Mouse (Mus musculus): Measurements from ENCODE around the gene Rbm20. TPM values are rescaled to one million over a fixed set of nuclear protein-coding genes. Genes with fewer than 3 reads are reported as not detected.

The Rbm20 gene
- total RNA-seq, 2 experiments from 2014 or later = 2.1 to 3.0 TPM

DNA sequence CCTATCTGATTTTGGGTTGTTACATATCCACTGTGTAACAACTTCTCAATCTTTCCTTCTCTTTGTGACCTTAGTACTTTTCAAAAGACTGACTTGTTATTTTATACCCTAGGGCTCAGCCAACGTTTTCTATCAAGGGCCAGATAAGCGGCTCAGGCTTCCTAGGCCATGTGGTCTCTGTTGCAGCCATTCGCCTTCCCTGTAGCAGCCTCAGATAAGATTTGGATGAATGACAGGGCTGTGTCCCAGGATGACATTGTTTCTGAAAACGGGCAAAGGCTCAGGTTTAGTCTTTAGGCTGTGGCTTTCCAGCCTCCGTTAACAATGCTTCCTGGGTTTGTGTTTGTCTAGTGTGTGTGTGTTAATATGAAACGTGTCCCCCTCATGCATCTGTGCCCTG, 36.3 kb downstream of the Rbm20 start:
- DNase-seq (ENCODE audit: low spot score in 2 of 2) = no peak

DNA sequence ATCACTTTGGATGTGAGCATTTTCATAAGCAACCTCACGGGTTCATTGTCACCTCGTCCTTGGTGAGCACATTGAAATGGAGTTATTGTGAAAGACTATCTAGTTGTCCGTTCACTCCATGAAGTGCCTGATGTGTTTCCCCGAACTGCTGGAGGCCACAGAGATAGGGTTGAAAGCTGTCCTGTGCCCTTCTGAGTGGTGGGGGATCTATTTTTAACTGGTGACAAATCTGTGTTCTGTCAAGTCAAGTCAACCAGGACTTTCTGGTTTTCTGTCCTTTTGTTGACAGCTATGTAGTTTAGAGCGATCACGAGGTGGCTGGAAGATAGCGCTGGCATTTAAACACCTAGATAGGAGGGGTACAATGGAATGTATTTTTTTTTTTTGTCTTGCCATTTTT, 39.4 kb downstream of the Rbm20 start:
- DNase-seq (ENCODE audit: low spot score in 2 of 2) = no peak

DNA sequence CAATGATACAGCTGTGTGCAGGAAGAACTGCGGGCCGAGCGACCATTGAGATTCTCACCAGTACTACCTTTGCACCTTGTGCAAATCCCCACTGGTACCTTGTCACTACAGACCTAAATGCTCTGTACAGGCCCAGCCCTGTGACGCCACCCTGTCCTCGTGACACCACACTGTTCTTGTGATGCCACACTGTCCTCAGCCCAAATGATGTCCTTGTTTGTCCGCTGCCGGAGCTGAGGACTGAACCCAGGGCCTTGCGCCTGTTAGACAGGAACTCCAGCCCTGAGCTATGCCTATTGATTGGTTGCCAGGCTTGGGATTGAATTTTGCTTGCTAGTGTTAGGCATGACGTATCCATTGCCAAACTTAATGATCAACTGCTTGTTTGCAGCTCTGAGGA, 40.3 kb downstream of the Rbm20 start:
- no peak for DNase-seq (ENCODE audit: low spot score in 2 of 2)

DNA sequence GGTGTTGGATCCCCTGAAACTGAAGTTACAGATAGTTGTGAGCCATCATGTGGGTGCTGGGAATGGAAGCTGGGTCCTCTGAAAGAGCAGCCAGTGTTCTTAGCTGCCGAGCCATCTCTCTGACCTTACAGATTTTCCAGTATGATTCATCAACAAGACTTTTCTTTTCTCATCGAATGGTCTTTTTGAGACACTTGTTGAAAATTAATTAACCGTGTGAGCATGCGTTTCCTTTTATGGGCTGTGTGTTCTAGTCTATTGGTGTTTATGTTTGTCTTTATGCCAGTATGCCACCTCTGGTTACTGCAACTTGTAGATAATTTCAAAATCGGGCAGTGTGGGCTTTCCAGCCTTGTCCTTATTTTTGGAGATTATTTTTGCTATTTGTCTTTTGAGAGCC, 45.1 kb downstream of the Rbm20 start:
- DNase-seq (ENCODE audit: low spot score in 2 of 2) = no peak

DNA sequence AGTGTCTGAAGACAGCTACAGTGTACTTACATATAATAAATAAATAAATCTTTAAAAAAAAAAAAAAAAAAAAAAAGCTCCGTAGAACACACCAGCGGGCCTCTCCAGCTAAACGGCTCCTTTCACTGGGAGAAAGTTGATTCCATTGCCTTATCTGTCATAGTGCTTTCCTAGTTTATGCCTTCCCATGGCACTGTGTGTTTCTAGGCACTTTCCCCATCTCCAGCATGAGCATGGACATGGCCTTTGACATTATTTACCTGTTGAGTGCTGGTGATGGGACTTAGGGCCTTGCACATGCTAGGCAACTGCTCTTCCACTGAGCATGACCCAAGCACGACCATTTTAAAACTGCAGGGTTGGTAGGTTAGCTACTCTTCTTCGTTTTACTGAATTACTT, 46.9 kb downstream of the Rbm20 start:
- no peak for DNase-seq (ENCODE audit: low spot score in 2 of 2)

DNA sequence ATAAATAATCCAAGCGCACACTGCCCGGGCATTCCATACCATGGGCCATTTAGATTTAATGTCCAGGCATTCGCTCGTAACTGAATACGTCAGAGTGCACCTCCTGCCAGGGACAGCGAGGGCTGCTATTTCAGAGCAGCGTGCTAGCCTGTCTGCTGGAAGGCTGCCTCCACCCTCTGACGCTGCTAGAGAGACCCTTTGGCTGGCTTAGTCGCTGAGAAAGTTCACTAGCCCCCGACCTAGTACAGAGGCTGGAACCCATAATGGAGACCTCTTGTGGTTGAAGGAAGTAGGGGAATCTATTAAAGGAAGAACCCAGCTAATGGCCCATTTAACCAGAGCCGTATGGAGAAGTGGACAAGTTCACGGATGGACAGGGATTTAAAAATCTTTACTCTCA, 49.2 kb downstream of the Rbm20 start:
- DNase-seq (ENCODE audit: low spot score in 2 of 2) = no peak

DNA sequence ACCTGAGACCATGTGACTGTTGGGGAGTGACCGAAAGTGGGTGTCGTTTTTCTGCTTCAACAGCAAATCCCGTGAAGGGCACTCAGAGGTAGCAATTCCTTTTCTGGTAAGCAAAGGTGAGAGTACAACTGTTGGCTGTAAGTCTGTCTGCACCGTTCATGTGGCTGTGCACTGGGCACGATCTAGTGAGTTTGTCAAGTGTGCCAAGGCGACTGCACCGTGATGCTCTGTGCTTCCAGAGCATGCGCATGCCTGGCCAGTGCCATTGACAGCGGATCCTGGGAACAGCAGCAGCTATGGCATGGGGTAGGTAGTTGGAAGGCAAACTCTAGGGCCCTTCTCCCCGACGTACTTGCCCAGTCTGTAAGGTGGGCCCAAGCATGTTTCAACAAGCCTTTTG, 49.6 kb downstream of the Rbm20 start:
- DNase-seq (ENCODE audit: low spot score in 2 of 2) = no peak

DNA sequence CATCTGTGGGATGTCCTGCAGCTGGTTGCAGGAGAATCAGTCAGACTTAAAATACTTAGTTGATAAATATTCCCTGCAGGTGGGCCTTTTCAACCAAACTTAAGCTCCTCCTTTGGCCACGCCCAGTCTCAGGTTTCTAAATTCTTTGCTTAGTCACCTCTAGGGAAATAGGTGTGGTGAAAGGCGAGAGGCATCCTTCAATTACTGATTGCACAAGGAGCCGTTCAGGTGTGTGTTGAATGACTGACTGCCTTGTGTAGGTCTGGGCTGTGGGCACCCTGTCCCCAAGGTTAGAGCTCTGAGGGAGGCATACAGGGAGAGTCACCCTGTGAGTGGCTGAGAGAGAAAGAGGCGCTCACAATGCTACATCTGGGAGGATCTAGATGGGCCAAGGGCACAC, 50.2 kb downstream of the Rbm20 start:
- no peak for DNase-seq (ENCODE audit: low spot score in 2 of 2)

DNA sequence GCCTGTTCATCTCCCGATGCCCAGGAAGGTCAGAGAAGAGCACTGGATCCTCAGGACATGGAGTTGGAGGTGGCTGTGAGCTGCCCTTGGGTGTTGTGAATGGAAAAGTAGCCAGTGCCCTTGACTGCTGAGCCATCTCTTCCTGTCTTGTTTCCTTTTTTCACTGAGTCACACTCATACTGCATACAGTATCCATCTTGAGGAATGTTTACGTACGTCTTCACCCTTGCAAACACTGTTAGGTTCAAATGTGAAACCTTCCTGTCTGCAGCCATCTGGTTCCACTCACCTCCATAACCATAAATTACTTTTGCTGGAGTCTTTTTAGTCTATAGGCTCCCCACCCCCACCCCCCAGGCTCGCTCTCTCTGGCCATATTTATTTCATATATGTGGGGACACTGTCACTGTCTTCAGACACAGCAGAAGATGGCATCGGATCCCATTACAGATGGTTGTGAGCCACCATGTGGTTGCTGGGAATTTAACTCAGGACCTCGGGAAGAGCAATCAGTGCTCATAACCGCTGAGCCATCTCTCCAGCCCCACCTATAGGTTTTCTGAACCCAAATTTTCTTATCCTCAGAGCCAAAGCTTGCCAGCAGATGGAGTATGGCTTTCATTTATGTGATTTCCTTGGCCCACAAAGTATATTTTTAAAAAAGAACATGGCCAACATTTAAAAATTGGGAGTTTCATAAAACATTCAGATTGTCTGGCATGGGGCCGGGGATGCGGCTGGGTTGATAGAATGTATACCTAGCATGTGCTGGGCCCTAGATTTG, 51.0 kb downstream of the Rbm20 start:
- DNase-seq (ENCODE audit: low spot score in 2 of 2) = no peak

DNA sequence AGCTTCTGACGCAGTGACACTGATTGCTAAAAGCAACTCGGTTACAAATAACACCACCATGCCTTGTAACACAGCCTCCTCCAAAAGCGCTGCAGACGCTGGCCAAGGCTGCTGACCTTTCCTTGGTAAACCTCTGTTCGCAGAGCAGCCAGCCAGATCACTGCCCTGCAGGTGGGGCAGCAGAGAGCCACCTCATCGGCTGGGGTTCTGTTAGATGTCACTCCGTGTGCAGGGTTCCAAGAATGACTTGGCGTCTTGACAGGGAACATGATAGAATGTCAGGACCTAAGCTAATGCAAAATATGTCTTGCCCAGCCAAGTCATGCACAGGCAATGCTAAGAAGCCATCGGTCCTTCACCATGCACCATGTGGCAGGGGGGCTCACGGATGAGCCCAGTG, 52.8 kb downstream of the Rbm20 start:
- DNase-seq (ENCODE audit: low spot score in 2 of 2) = no peak

DNA sequence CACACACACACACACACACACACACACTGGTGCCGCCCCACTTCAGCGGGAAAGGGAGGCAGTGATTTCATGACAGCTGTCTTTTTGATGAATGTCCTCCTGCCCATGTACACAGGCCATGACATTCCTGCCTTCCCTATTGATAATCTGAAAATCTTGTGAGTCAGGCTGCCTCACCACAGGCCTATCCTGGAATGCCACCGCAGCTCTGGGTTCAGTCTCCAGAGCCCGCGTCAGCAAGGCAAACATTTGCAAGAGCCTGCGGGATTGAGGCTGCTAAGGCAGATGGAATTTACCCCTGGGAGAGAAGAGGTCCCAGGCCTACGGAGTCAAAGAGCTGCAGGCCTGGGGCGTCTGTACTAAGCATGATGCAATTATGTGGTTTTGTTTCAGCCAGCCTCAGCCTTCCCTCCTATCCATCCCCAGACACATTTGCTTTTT, 54.7 kb downstream of the Rbm20 start:
- no peak for DNase-seq (ENCODE audit: low spot score in 2 of 2)

DNA sequence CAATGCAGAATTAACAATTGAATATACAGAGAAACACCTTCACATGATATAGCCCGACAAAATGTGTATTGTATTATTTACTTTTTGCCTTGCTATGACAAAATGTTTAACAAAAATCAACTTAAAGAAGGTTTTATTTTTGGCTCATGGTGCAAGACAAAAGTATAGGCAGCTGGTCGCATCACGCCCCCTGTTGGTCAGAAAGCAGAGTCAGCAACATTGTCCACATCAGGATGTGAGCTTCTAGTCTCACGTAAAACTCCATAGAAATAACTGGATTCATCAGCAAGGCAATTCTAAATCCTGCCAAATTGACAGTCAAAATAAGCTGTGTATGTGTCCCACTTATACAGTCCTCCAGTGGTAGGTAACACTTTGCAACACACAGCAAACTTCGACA, 57.7 kb downstream of the Rbm20 start:
- no peak for DNase-seq (ENCODE audit: low spot score in 2 of 2)

DNA sequence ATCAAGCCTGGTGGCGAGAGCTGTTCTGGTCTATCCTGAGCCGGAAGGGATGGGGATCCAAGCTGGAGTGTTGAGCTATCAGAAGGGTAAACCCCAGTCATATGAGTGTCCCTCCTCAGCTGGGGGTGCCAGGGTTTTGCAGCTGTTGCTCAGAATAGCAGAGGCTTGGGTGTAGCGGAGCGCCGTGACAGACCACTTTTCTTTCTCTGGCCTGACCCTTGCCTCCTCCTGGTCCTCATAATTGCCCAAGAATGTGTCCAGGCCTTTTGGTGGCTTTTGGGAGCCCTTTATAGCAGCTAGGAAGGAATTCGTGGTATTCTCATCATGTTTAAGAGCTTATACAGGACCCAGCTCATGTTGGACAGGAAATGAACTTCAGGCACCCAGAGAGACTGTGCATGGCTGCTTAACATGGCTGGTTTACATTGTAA, 61.6 kb downstream of the Rbm20 start:
- no peak for DNase-seq (ENCODE audit: low spot score in 2 of 2)

DNA sequence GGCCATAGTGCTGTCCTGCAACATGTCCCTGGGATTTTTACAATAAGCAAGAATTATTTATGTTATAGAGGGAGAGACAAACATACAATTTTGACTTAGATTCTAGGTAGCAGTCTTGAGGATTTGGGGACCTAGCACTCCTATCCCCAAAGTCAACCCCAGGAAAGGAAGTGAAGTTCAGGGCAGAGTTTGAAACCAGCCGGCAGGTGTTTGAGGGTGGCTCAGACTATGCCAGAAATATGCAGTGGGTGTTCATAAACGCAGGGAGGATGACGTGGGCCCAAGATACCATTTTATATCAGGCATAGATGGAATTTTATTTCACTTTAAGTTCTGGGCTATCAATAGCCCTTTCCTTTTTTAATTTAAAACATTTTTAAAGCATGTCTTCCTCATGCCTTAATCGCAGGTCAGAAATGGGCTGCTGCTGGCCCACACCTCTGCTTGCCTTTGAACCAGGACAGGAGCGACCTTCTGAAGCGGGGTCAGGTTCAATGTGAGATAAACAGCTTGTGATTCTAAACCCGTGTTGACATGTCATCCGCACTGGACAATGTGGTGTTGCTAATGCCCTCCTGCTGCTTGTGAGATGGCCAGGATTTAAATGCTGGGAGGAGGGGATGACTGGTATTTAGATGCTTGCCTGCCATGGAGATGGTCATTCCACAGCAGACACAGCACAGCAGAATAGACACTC, 62.6 kb downstream of the Rbm20 start:
- no peak for DNase-seq (ENCODE audit: low spot score in 2 of 2)

DNA sequence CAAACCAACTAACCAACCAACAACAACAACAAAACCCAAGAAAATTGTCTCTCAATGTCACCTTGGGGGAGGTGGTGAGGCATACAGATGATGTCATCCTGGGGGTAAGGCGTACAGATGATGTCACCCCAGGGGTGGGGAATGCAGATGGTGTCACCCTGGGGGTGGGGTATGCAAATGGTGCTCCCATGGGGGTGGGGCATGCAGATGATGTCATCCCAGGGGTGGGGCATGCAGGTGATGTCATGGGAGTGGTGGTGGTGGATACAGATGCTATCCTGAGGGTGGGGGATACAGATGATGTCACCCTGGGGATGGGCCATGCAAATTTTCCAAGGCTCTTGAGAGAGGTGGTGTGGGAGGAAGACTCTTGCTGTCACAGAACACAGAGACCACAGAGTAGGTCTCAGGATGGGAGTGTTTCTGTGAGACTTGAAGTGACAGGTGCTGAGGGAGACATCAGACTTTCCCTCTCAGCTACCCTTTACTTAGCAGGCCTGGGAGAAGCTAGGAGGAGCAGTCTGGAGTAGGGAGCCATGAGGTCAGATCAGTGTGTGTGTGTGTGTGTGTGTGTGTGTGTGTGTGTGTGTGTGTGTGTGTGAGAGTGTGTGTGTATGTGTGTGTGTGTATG, 63.8 kb downstream of the Rbm20 start:
- DNase-seq (ENCODE audit: low spot score in 2 of 2) = no peak

DNA sequence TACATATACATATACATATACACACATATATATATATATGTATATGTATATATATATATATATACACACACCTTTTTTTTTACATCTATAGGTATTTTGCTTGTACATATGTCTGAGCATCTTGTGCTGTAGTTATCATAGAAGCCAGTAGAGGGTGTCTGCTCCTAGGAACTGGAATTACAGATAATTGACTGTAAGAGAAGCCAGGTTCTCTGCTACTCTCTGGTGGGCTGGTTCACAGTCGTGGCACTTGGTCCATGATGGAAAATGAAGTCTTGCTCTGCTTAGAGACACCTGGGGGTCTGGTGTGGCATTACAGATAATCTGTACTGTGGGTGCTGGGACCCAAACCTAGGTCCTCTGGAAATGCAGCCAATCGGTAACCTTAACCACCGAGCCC, 64.8 kb downstream of the Rbm20 start:
- DNase-seq (ENCODE audit: low spot score in 2 of 2) = no peak

DNA sequence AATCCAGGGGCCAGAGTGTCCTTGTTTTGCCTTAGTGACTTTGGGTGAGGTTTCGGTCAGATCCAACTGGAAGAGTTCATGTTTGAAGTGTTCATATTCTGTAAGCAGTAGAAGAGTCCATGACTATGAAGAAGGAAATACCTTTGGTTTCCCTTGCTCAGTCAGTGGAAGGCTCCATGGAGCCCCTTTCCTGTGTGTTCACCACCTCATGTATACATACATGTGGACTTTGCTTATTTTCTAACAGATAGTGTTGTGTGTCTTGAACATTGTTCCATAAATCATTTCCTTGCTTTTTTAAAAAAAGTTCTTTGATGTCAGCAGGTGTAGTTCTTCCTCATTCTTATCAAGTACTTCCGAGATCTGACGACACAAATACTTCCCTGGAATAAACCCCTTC, 68.2 kb downstream of the Rbm20 start:
- no peak for DNase-seq (ENCODE audit: low spot score in 2 of 2)

DNA sequence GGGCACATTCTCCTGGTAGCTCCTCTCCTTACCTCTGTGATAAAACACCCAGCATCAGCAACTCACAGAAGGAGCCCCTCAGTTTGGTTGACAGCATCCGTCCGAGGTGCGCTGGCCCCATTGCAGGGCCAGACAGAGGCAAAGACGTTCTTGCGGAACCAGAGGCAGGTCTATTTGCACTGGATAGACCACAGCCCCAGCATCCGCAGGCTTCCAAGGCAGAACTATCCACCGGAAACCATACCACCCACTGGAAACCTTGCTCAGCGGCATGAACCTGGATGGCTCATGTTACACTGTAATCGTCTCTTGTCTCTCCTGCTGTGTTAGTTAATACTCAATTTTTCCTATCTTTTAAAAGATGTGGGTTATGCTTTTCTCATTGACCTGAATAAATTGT, 69.0 kb downstream of the Rbm20 start:
- DNase-seq (ENCODE audit: low spot score in 2 of 2) = no peak

DNA sequence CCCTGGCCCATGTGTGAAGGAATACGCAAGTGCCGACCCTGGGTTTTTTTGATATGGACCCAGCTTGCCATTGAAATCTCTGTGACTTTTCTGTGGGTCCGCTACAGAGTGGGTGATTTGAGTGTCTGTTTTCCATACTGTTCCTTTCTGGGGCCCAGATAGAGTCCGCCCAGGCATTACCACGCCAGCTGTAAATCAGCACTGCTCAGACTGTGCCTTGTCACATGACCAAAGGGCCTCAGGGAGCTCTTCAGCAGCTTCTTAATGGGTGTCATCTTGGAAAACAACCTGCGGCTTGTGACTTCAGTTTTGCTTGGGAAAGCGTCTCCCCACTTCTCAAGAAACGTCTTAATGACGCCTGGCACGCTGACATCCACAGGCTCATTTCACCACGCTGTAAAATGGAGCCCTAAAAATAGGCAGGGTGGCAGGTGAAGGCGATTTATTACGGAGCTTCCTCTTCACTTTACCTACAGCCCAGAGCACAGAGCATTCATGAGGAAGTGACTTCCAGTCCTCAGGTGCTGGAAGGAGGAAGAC, 71.2 kb downstream of the Rbm20 start:
- DNase-seq (ENCODE audit: low spot score in 2 of 2) = no peak

DNA sequence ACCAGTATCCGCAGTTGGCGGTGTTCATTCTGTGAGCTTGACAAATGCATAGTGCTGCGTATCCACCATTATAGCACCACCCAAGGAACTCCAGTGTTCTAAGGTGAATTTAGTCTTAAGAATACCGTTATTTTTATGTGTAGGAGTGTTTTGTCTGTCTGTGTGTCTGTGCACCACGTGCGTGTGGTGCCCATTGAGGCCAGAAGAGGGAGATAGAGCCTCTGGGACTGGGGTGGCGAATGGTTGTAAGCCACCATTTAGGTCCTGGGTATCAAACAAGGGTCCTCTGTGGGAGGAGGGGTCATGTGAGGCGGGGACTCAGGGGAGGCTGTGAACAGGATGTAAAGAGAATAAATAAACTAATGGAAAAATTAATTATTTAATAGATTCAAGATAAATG, 72.2 kb downstream of the Rbm20 start:
- no peak for DNase-seq (ENCODE audit: low spot score in 2 of 2)

DNA sequence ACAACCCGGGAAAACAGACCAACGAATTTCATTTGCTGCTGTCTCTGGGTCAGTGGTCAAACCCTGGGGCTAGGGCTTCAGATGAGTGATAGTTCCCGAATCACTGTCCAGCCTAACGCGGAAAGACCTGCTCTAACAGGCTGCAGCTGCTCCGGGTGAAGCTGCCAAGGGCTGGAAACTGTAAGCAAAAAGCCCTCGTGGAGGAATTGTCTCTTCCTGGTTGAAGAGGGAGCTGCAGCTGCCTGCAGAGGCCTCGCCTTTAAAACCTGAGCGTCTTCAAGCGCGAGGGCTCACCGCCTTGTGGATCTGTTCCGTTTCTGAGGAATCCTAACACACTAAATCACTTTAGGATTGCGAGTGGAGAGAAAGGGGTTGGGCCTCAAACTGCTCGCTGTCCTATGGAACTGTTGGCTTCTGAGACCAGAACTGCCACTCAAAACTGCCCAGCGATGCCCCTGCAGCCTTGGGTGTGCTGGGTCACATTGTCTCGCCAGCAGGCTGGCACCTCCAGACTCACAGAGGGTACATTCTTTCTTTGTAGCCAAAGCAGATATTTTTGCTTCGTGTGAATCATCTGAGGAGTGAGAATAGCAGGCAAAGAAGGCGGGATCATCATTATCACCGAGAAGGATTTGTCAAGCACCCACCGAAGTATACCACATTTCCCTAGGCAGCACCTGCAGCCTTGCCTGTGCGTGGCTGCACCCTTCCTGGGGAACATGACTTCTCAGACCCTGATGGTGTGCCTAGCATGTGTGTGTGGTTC, 74.5 kb downstream of the Rbm20 start:
- no peak for DNase-seq (ENCODE audit: low spot score in 2 of 2)
